Mouse (Mus musculus) adipose tissue, adult 10 weeks (tissue): ENCODE results near the gene Galnt11. TPM values are rescaled to one million over a fixed set of nuclear protein-coding genes. Genes with fewer than 3 reads are reported as not detected.

Source experiments
- polyA plus RNA-seq: library from polyadenylated mRNA; stranded (reverse); fragments of 350-450 nt; fragmentation: Illumina TruSeq; extraction: RNeasy Lipid Tissue Mini Kit (QIAGEN cat#74804); gene quantifications from one replicate; pipeline ENCODE4 v1.2.3, GENCODE M21; 2014; ENCODE audit warnings: low read depth, low replicate concordance

The Galnt11 gene
- 45.0 TPM for polyA plus RNA-seq

GRCm38 (mm10) chr5:25221604-25222003 is at the start of gene Galnt11:
Gene Galnt11, plus strand, starts transcription at chr5:25221904.

GRCm38 (mm10) chr5:25181004-25181531 is 40.6 kb upstream of the Galnt11 start, which contains the start of gene Galntl5:
Gene Galntl5, plus strand, starts transcription at chr5:25181460.

GRCm38 (mm10) chr5:25222752-25223702 is 1.3 kb downstream of the Galnt11 start, which contains the start of gene E130116L18Rik:
Gene E130116L18Rik, minus strand, starts transcription at chr5:25223153.

Other genes with a start within 250 kb of the Galnt11 start
- 46.7 TPM for gene Prkag2, start 121.3 kb upstream of the Galnt11 start, polyA plus RNA-seq
- 8.2 TPM for gene Galntl5, start 40.4 kb upstream of the Galnt11 start, polyA plus RNA-seq
- not detected for gene E130116L18Rik, start 1.2 kb downstream of the Galnt11 start, polyA plus RNA-seq